Mouse (Mus musculus): Measurements from ENCODE around the gene Ttc21a. TPM values are rescaled to one million over a fixed set of nuclear protein-coding genes. Genes with fewer than 3 reads are reported as not detected.

Gene Ttc21a
- polyA plus RNA-seq, 1 experiment, result 0.56 TPM

- no peak overlapping the region for H3K27ac ChIP-seq (ENCODE audit: insufficient read depth, low read length)
- no peak overlapping the region for H3K4me3 ChIP-seq (replicated peaks; ENCODE audit: insufficient read depth, low read depth, low read length)
- TF ChIP-seq POLR2A (IDR thresholded peaks at IDR 0.05; ENCODE audit: borderline replicate concordance, insufficient read depth, low read length) (no peak), CTCF (IDR thresholded peaks at IDR 0.05; ENCODE audit: borderline replicate concordance, insufficient read depth, low read depth, low read length) (no peak)
- 76% methylated on average over 11 of the region's 11 CpGs for whole genome bisulfite sequencing
- no peak for DNase-seq
- no peaks in the 10 kb centered on the region for H3K27me3 ChIP-seq (ENCODE audit: control insufficient read depth, insufficient read depth, low read length)
- no peaks in the 10 kb centered on the region; the same call in 1 of the 2 replicates for H3K4me1 ChIP-seq (ENCODE audit: control insufficient read depth, insufficient read depth, low read length)
Observed at GRCm38 (mm10) chr9:120013251-120013820, 75.9 kb downstream of the Ttc21a start.

GRCm38 (mm10) chr9:120014828-120015227 lies 77.4 kb downstream of the Ttc21a start:
- WGBS, result 74% methylated on average over 6 of the region's 6 CpGs
- Histone ChIP-seq H3K27me3 (ENCODE audit: control insufficient read depth, insufficient read depth, low read length) (no peaks in the 10 kb centered on the region), H3K27ac (ENCODE audit: insufficient read depth, low read length) (no peak overlapping the region), H3K4me1 (ENCODE audit: control insufficient read depth, insufficient read depth, low read length) (no peaks in the 10 kb centered on the region; the same call in 1 of the 2 replicates), H3K4me3 (replicated peaks; ENCODE audit: insufficient read depth, low read depth, low read length) (no peak overlapping the region)
- TF ChIP-seq CTCF (IDR thresholded peaks at IDR 0.05; ENCODE audit: borderline replicate concordance, insufficient read depth, low read depth, low read length), result no peak
- TF ChIP-seq POLR2A (IDR thresholded peaks at IDR 0.05; ENCODE audit: borderline replicate concordance, insufficient read depth, low read length), result no peak
- DNase-seq, result no peak

- TF ChIP-seq CTCF (IDR thresholded peaks at IDR 0.05; ENCODE audit: borderline replicate concordance, insufficient read depth, low read depth, low read length) (no peak), POLR2A (IDR thresholded peaks at IDR 0.05; ENCODE audit: borderline replicate concordance, insufficient read depth, low read length) (no peak)
- DNase-seq, result no peak
- no peak overlapping the region for H3K27ac ChIP-seq (ENCODE audit: insufficient read depth, low read length)
- no peak overlapping the region for H3K4me3 ChIP-seq (replicated peaks; ENCODE audit: insufficient read depth, low read depth, low read length)
- peaks cover 4% of the 10 kb centered on the region; the same call in 1 of the 2 replicates for H3K4me1 ChIP-seq (ENCODE audit: control insufficient read depth, insufficient read depth, low read length)
- H3K27me3 ChIP-seq (ENCODE audit: control insufficient read depth, insufficient read depth, low read length), result no peaks in the 10 kb centered on the region
- WGBS, result 79% methylated on average over 10 of the region's 10 CpGs
Observed at GRCm38 (mm10) chr9:120016956-120017355, 79.5 kb downstream of the Ttc21a start.

Other genes with a start within 250 kb of the Ttc21a start
- gene Scn10a, start 218.3 kb upstream of the Ttc21a start, polyA plus RNA-seq (2012; rRNA removed), result not detected in 2 replicates
- 0.08 and 0.11 TPM in 2 replicates for gene Scn11a, start 112.2 kb upstream of the Ttc21a start, polyA plus RNA-seq (2012; rRNA removed)
- gene Wdr48, start 42.7 kb upstream of the Ttc21a start, polyA plus RNA-seq (2012; rRNA removed), result 60.5 and 69.2 TPM in 2 replicates
- 22.1 and 23.6 TPM in 2 replicates for gene Gorasp1, start within 50 bp of the Ttc21a start, polyA plus RNA-seq (2012; rRNA removed)
- gene Csrnp1, start 47.1 kb downstream of the Ttc21a start, polyA plus RNA-seq (2012; rRNA removed), result 11.1 and 12.6 TPM in 2 replicates
- 0.03 and 0.05 TPM in 2 replicates for gene Xirp1, start 86.0 kb downstream of the Ttc21a start, polyA plus RNA-seq (2012; rRNA removed)
- 8.6 and 9.0 TPM in 2 replicates for gene Cx3cr1, start 132.3 kb downstream of the Ttc21a start, polyA plus RNA-seq (2012; rRNA removed)
- gene Ccr8, start 154.5 kb downstream of the Ttc21a start, polyA plus RNA-seq (2012; rRNA removed), result not detected in 2 replicates
- gene Slc25a38, start 172.8 kb downstream of the Ttc21a start, polyA plus RNA-seq (2012; rRNA removed), result 30.3 and 30.5 TPM in 2 replicates
- gene Rpsa, start 190.1 kb downstream of the Ttc21a start, polyA plus RNA-seq (2012; rRNA removed), result 691 and 736 TPM in 2 replicates
- gene Mobp, start 212.1 kb downstream of the Ttc21a start, polyA plus RNA-seq (2012; rRNA removed), result 1,427 and 1,761 TPM in 2 replicates

Measured in cerebellum, adult 2 months (tissue).